Mouse (Mus musculus) myocyte (in vitro differentiated cells): ENCODE results near the gene Amer2. TPM values are rescaled to one million over a fixed set of nuclear protein-coding genes. Genes with fewer than 3 reads are reported as not detected.

Experiments
- H3K27me3 ChIP-seq: one replicate; pipeline ENCODE4 v1.6.1; 2011; ENCODE audit not compliant: control insufficient read depth, insufficient read depth, insufficient read length
- H3K36me3 ChIP-seq: one replicate; pipeline ENCODE4 v1.6.1; 2011; ENCODE audit not compliant: control insufficient read depth, insufficient read depth
- H3K4me2 ChIP-seq: one replicate; pipeline ENCODE4 v1.6.1; 2011; ENCODE audit warnings: low read depth, control low read depth
- H3K4me3 ChIP-seq: one replicate; pipeline ENCODE4 v1.5.1; 2011; ENCODE audit warnings: mild to moderate bottlenecking, control low read depth, moderate library complexity
- H3K79me2 ChIP-seq: one replicate; pipeline ENCODE4 v1.6.1; 2011; ENCODE audit not compliant: control insufficient read depth, insufficient read depth
- H3ac ChIP-seq: one replicate; pipeline ENCODE4 v1.6.1; 2011; ENCODE audit not compliant: control insufficient read depth, insufficient read length
- CEBPB ChIP-seq: IDR thresholded peaks from 2 replicates; pipeline ENCODE4 v1.6.1; 2011; ENCODE audit warnings: mild to moderate bottlenecking, moderate library complexity; ENCODE audit not compliant: poor library complexity, insufficient read depth, severe bottlenecking
- E2F4 ChIP-seq: IDR thresholded peaks from one replicate; pipeline ENCODE4 v1.6.1; 2011; ENCODE audit warnings: mild to moderate bottlenecking, control low read depth, moderate library complexity; ENCODE audit not compliant: insufficient read depth
- MAX ChIP-seq: IDR thresholded peaks from one replicate; pipeline ENCODE4 v1.6.1; 2011; ENCODE audit warnings: low read depth, mild to moderate bottlenecking, control low read depth
- MYOD1 ChIP-seq, 3 experiments: IDR thresholded peaks; one replicate each; pipeline ENCODE4 v1.6.1; 2011; ENCODE audit warnings: control low read depth in 2 of 3, low read depth in 2 of 3, mild to moderate bottlenecking in 2 of 3, moderate library complexity in 1 of 3; ENCODE audit not compliant: insufficient read length in 2 of 3, control insufficient read depth in 1 of 3
- MYOG ChIP-seq, 3 experiments: IDR thresholded peaks; one replicate each; pipeline ENCODE4 v1.6.1; 2011; ENCODE audit warnings: control low read depth in 2 of 3, low read depth in 2 of 3, mild to moderate bottlenecking in 2 of 3; ENCODE audit not compliant: insufficient read length in 2 of 3, control insufficient read depth in 1 of 3, insufficient read depth in 1 of 3
- POLR2A ChIP-seq: IDR thresholded peaks from one replicate; pipeline ENCODE4 v1.6.1; 2011; ENCODE audit warnings: low read depth, mild to moderate bottlenecking, control low read depth, moderate library complexity; ENCODE audit not compliant: insufficient read length
- POLR2AphosphoS2 ChIP-seq: IDR thresholded peaks from one replicate; pipeline ENCODE4 v1.6.1; 2011; ENCODE audit warnings: low read depth, control low read depth; ENCODE audit not compliant: insufficient read length
- REST ChIP-seq: IDR thresholded peaks from one replicate; pipeline ENCODE4 v1.6.1; 2011; ENCODE audit warnings: mild to moderate bottlenecking, control low read depth, moderate library complexity; ENCODE audit not compliant: insufficient read depth, insufficient read length
- SRF ChIP-seq: IDR thresholded peaks from one replicate; pipeline ENCODE4 v1.6.1; 2011; ENCODE audit warnings: low read depth; ENCODE audit not compliant: control insufficient read depth, insufficient read length
- TCF12 ChIP-seq: IDR thresholded peaks from one replicate; pipeline ENCODE4 v1.6.1; 2011; ENCODE audit warnings: mild to moderate bottlenecking, control low read depth; ENCODE audit not compliant: poor library complexity, insufficient read depth, severe bottlenecking
- TCF3 ChIP-seq: IDR thresholded peaks from one replicate; pipeline ENCODE4 v1.6.1; 2011; ENCODE audit warnings: low read depth, control low read depth; ENCODE audit not compliant: insufficient read length
- USF1 ChIP-seq: IDR thresholded peaks from one replicate; pipeline ENCODE4 v1.6.1; 2011; ENCODE audit warnings: low read depth, mild to moderate bottlenecking, control low read depth, moderate library complexity
- polyA plus RNA-seq: library from polyadenylated mRNA; unstranded; fragments of >200 nt; fragmentation: generic; extraction: Trizol; gene quantifications from one replicate; pipeline ENCODE4 v1.2.1, GENCODE M21; 2012; ENCODE audit warnings: missing spikeins

Gene Amer2
- polyA plus RNA-seq, 1 experiment, result not detected

- Histone ChIP-seq H3K4me3 (no peak overlapping the region), H3K27me3 (no peaks in the 10 kb centered on the region), H3ac (no peak overlapping the region), H3K36me3 (no peaks in the 10 kb centered on the region), H3K79me2 (no peaks in the 10 kb centered on the region), H3K4me2 (no peak overlapping the region)
- TF ChIP-seq MYOG (IDR thresholded peaks at IDR 0.05; ENCODE audit: control insufficient read depth in 1 of 3, insufficient read depth in 1 of 3, insufficient read length in 2 of 3, low read depth in 2 of 3), result no peak
- no peak for TF ChIP-seq MAX
- TF ChIP-seq TCF3, result no peak
- no peak for TF ChIP-seq POLR2AphosphoS2
- no peak for TF ChIP-seq SRF
- no peak for TF ChIP-seq USF1
- no peak for TF ChIP-seq REST
- TF ChIP-seq CEBPB, result no peak
- no peak for TF ChIP-seq TCF12
- TF ChIP-seq POLR2A, result no peak
- TF ChIP-seq MYOD1 (IDR thresholded peaks at IDR 0.05; ENCODE audit: control insufficient read depth in 1 of 3, insufficient read length in 2 of 3, low read depth in 2 of 3), result no peak
- TF ChIP-seq E2F4, result no peak
These were observed 11.5 kb upstream of the Amer2 start for GRCm38 (mm10) chr14:60361380-60362212.

- TF ChIP-seq POLR2AphosphoS2, result no peak
- no peaks in the 10 kb centered on the region for H3K79me2 ChIP-seq
- H3K4me3 ChIP-seq, result no peak overlapping the region
- no peaks in the 10 kb centered on the region for H3K36me3 ChIP-seq
- no peak overlapping the region for H3ac ChIP-seq
- H3K27me3 ChIP-seq, result peaks cover 6% of the 10 kb centered on the region
- H3K4me2 ChIP-seq, result no peak overlapping the region
These were observed 6.3 kb upstream of the Amer2 start for GRCm38 (mm10) chr14:60366729-60367128.

DNA sequence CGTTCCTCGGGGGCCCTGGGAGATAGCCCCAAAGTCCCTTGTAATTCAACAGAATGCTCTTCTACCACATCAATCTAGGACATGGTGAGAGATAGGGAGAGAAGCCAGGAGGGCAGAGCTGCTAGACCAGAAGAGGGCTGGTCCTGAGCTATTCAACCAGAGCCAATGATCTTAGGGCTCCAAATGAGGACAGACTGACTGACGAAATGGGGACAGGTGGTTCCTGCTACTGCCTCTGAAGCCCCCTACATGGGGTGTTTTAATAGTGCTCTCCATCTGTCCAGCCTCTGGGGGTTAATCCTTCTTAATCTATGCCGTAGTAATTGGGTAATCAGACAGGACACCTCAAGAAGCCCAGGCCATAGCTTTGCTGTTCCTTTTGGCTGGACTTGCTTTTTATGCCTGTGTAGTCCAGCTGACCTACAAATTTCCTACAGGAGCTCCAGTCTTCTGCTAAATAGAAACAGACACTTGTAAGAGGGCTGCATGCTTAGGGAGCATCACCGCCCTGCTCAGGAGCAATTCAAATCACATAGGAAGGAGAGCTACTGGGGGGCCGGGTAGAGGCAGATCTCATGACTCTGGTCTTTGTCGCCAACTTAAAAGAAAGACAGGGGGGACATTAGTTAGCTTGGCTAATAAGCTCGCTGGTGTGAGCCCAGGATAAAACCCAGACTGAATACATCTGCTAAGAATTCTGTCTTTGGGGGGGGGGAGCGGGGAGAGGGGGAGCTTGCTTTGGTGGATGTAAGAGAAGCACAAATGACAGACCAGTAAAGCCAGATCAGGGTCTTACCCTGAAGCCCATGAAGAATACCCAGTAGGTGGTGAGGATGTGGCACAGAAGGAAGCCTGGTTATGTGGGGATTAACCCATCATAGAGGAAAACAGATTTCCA, 4.0 kb upstream of the Amer2 start:
- Histone ChIP-seq H3K27me3 (peaks cover 20% of the 10 kb centered on the region), H3ac (no peak overlapping the region), H3K79me2 (no peaks in the 10 kb centered on the region), H3K36me3 (no peaks in the 10 kb centered on the region), H3K4me3 (no peak overlapping the region), H3K4me2 (no peak overlapping the region)
- TF ChIP-seq MAX, result no peak
- TF ChIP-seq TCF3, result no peak
- TF ChIP-seq SRF, result no peak
- no peak for TF ChIP-seq TCF12
- TF ChIP-seq MYOG (IDR thresholded peaks at IDR 0.05; ENCODE audit: control insufficient read depth in 1 of 3, insufficient read depth in 1 of 3, insufficient read length in 2 of 3, low read depth in 2 of 3), result no peak
- no peak for TF ChIP-seq POLR2AphosphoS2

GRCm38 (mm10) chr14:60369667-60370315, 3.3 kb upstream of the Amer2 start:
- Histone ChIP-seq H3K79me2 (no peaks in the 10 kb centered on the region), H3K4me3 (no peak overlapping the region), H3ac (no peak overlapping the region), H3K4me2 (no peak overlapping the region), H3K27me3 (peaks cover 21% of the 10 kb centered on the region), H3K36me3 (no peaks in the 10 kb centered on the region)
- TF ChIP-seq POLR2A (no peak), MAX (no peak), SRF (no peak), CEBPB (no peak), REST (no peak), TCF12 (no peak), E2F4 (no peak), POLR2AphosphoS2 (no peak), USF1 (no peak)

DNA sequence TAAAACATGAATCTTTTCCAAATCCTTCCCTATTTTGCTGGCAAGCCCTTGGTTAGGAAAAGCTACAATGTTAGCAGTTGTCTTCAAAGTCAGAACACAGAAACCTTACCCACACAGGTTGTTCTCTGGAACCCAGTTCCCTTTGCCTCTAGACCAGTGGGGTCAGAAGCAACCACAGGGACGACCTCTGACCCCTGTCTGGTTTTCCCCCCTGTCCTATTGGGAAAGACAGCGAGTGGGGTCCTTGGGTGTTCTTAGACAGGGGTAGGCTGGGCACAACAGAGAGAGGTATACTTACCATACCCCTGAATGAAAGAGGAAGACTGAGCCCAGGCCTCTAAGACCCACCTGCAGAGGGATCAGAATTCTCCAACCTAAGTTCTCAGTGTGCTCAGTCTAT, 4.0 kb downstream of the Amer2 start:
- Histone ChIP-seq H3K27me3 (peaks cover 62% of the 10 kb centered on the region), H3ac (no peak overlapping the region), H3K79me2 (no peaks in the 10 kb centered on the region), H3K36me3 (no peaks in the 10 kb centered on the region), H3K4me3 (no peak overlapping the region), H3K4me2 (no peak overlapping the region)
- TF ChIP-seq MYOG (IDR thresholded peaks at IDR 0.05; ENCODE audit: control insufficient read depth in 1 of 3, insufficient read depth in 1 of 3, insufficient read length in 2 of 3, low read depth in 2 of 3), result no peak
- TF ChIP-seq TCF3, result no peak
- TF ChIP-seq REST, result no peak
- TF ChIP-seq MAX, result no peak
- TF ChIP-seq SRF, result no peak
- TF ChIP-seq USF1, result no peak
- TF ChIP-seq POLR2A, result no peak
- no peak for TF ChIP-seq E2F4
- TF ChIP-seq CEBPB, result no peak
- TF ChIP-seq MYOD1 (IDR thresholded peaks at IDR 0.05; ENCODE audit: control insufficient read depth in 1 of 3, insufficient read length in 2 of 3, low read depth in 2 of 3), result no peak
- TF ChIP-seq POLR2AphosphoS2, result no peak
- TF ChIP-seq TCF12, result no peak
